8 mouse cellular contexts compared by ENCODE assay signal in the genomic region with DNA sequence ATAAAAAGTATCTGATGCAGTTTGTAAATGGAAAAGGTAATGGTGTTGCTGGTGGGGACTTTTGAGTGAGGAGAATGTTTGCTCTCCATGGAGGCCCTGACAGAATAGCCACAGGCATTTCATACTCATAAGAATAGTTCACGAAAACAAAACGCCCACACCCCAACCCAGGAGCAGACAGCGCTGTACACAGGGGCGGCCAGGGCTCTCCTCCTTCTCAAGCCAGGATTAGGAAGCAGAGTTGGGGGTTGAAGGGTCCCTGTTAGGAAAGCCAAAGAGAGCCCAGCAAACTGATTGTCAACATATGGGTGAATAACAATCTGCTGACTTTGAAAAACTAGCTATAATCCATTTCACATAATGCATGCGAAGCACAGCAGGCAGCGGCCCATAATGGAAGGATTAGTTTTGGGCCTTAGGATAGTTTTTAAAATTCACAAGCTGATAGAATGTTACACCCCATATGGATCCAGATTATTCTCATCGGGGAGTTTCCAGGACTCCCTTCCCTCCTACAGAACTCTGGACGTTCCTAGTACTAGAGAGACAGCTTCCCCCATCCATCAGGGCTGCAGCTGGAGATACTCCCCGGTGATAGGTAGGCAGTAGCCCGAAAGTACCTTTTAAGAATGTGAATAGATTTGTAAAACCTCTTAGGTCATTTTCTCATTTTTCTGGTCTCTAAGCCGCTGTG. TPM values are rescaled to one million over a fixed set of nuclear protein-coding genes. Genes with fewer than 3 reads are reported as not detected.
DNase-seq lines count a peak whose midpoint lies in the region; ATAC-seq lines count a peak whose summit lies in the region.

No protein-coding gene starts in this region.

- no peak; the same call in 1 of the 2 replicates for ATAC-seq in heart, embryonic 12.5 days (ENCODE audit: insufficient number of reproducible peaks, low FRiP score)
- ATAC-seq in forebrain, embryonic 16.5 days = peak; percentile 68
- ATAC-seq in liver, embryonic 16.5 days (ENCODE audit: low read depth) = no peak

- intact Hi-C loops in heart, postnatal 10 days (cut with DNase I) = no loop called here

- H3K27ac ChIP-seq in heart, embryonic 12.5 days (ENCODE audit: poor library complexity, severe bottlenecking) = no peak overlapping the region
- 0 out of 2 replicates have a peak overlapping the region, but pooled peaks have one; percentile 31 for H3K27ac ChIP-seq in forebrain, embryonic 16.5 days (ENCODE audit: low read length)
- H3K27ac ChIP-seq in liver, embryonic 16.5 days (ENCODE audit: low read length) = 0 out of 2 replicates have a peak overlapping the region, but pooled peaks have one; percentile 11

- H3K4me3 ChIP-seq in heart, embryonic 12.5 days = peak overlapping the region; percentile 37
- H3K4me3 ChIP-seq in forebrain, embryonic 16.5 days (replicated peaks; ENCODE audit: low read length) = peak overlapping the region; percentile 32
- peak overlapping the region; percentile 31 for H3K4me3 ChIP-seq in liver, embryonic 16.5 days (ENCODE audit: low read depth, low read length)

- H3K36me3 ChIP-seq in heart, embryonic 12.5 days = no peaks in the 10 kb centered on the region
- H3K36me3 ChIP-seq in forebrain, embryonic 16.5 days (ENCODE audit: control insufficient read depth, insufficient read depth) = no peaks in the 10 kb centered on the region
- no peaks in the 10 kb centered on the region for H3K36me3 ChIP-seq in liver, embryonic 16.5 days (ENCODE audit: control insufficient read depth, insufficient read depth)

- no peaks in the 10 kb centered on the region for H3K9me3 ChIP-seq in heart, embryonic 12.5 days (replicated peaks)
- no peaks in the 10 kb centered on the region for H3K9me3 ChIP-seq in forebrain, embryonic 16.5 days (ENCODE audit: control insufficient read depth, low read length)
- no peaks in the 10 kb centered on the region for H3K9me3 ChIP-seq in liver, embryonic 16.5 days (replicated peaks; ENCODE audit: control insufficient read depth, low read length)

- peak overlapping the region; percentile 70 for H3K4me2 ChIP-seq in heart, embryonic 12.5 days
- H3K4me2 ChIP-seq in forebrain, embryonic 16.5 days (ENCODE audit: low read length) = peak overlapping the region; percentile 58
- peak overlapping the region; percentile 46 for H3K4me2 ChIP-seq in liver, embryonic 16.5 days (ENCODE audit: low read depth, low read length)

- H3K27me3 ChIP-seq in heart, embryonic 12.5 days (replicated peaks) = no peaks in the 10 kb centered on the region
- no peaks in the 10 kb centered on the region for H3K27me3 ChIP-seq in forebrain, embryonic 16.5 days (replicated peaks; ENCODE audit: control insufficient read depth, insufficient read depth, low read length)
- no peaks in the 10 kb centered on the region for H3K27me3 ChIP-seq in liver, embryonic 16.5 days (ENCODE audit: control insufficient read depth, insufficient read depth, low read depth, low read length)

- H3K4me1 ChIP-seq in heart, embryonic 12.5 days (replicated peaks) = peaks cover 15% of the 10 kb centered on the region
- H3K4me1 ChIP-seq in forebrain, embryonic 16.5 days (replicated peaks; ENCODE audit: control insufficient read depth, insufficient read depth, low read length) = peaks cover 14% of the 10 kb centered on the region
- H3K4me1 ChIP-seq in liver, embryonic 16.5 days (ENCODE audit: control insufficient read depth, low read depth, low read length) = peaks cover 33% of the 10 kb centered on the region

- WGBS in heart, embryonic 12.5 days = 37% methylated on average over 11 of the region's 11 CpGs
- WGBS in forebrain, embryonic 16.5 days = 11% methylated on average over 11 of the region's 11 CpGs
- WGBS in liver, embryonic 16.5 days (ENCODE audit: insufficient replicate concordance) = 68% methylated on average over 11 of the region's 11 CpGs

- no peak for DNase-seq in heart, postnatal 10 days
- peak; percentile 26 for DNase-seq in Muller cell, postnatal 12 days (ENCODE audit: inconsistent ontology term)
- DNase-seq in ovary, adult 18-20 months (ENCODE audit: low spot score) = no peak
- DNase-seq in left cerebral cortex, adult 9 months (ENCODE audit: low spot score in 2 of 2) = no peak
- DNase-seq in urinary bladder, postnatal 4 days (ENCODE audit: low spot score in 2 of 2) = no peak

- H3K9ac ChIP-seq in heart, embryonic 12.5 days = peak overlapping the region; percentile 60
- peak overlapping the region; percentile 52 for H3K9ac ChIP-seq in forebrain, embryonic 16.5 days (replicated peaks; ENCODE audit: low read depth, low read length)
- no peak overlapping the region for H3K9ac ChIP-seq in liver, embryonic 16.5 days (ENCODE audit: low read depth, low read length)

RNA-seq across cellular contexts. Expression of gene Kif2a, which starts 50.6 kb away (rescaled TPM):
- polyA plus RNA-seq in heart, embryonic 12.5 days (2016; fragmentation: Nextera tagmentation; extraction: Ambion mirVana) = 16.8 and 19.5 TPM in 2 replicates
- 10 to 100 TPM; 38.7 to 44.9 TPM for total RNA-seq in heart, postnatal 10 days (2021)
- 31.2 and 33.5 TPM in 2 replicates for polyA plus RNA-seq in forebrain, embryonic 16.5 days (2015; fragmentation: Nextera tagmentation; extraction: Ambion mirVana)
- polyA plus RNA-seq in liver, embryonic 16.5 days (2015; fragmentation: Nextera tagmentation; extraction: Ambion mirVana) = 12.7 and 13.2 TPM in 2 replicates
